Mouse (Mus musculus) heart, adult 2 months (tissue): ENCODE data around the gene Col18a1. TPM values are rescaled to one million over a fixed set of nuclear protein-coding genes. Genes with fewer than 3 reads are reported as not detected.

ENCODE experiments used
- DNase-seq, 2 experiments: peaks; one replicate each; pipeline ENCODE4 v3.0.0; 2021
- H3K27ac ChIP-seq: fragments of 200-600 bp; 2 replicates; pipeline ENCODE4 v1.8.1; 2022
- H3K27me3 ChIP-seq: fragments of 200-500 bp; 2 replicates; pipeline ENCODE4 v1.6.1; 2012; ENCODE audit warnings: mild to moderate bottlenecking, low read length, inconsistent platforms, mixed read lengths; ENCODE audit not compliant: control insufficient read depth, insufficient read depth
- H3K36me3 ChIP-seq: fragments of 200-500 bp; 2 replicates; pipeline ENCODE4 v1.6.1; 2012; ENCODE audit warnings: low read length, inconsistent platforms; ENCODE audit not compliant: control insufficient read depth, insufficient read depth
- H3K4me1 ChIP-seq: fragments of 200-500 bp; 2 replicates; pipeline ENCODE4 v1.6.1; 2011; ENCODE audit warnings: low read length; ENCODE audit not compliant: control insufficient read depth, insufficient read depth
- H3K4me3 ChIP-seq: fragments of 200-600 bp; 2 replicates; pipeline ENCODE4 v1.8.1; 2022
- H3K79me2 ChIP-seq: fragments of 200-500 bp; replicated peaks from 2 replicates; pipeline ENCODE4 v1.6.1; 2012; ENCODE audit warnings: mild to moderate bottlenecking, inconsistent platforms, low read length, moderate library complexity, mixed read lengths; ENCODE audit not compliant: control insufficient read depth, insufficient read depth
- H3K9ac ChIP-seq: fragments of 200-500 bp; 2 replicates; pipeline ENCODE4 v1.6.1; 2012; ENCODE audit warnings: low read depth, mild to moderate bottlenecking, control low read depth, inconsistent platforms, low read length, mixed read lengths
- CTCF ChIP-seq: fragments of 200-600 bp; IDR thresholded peaks from 2 replicates; pipeline ENCODE4 v1.8.1; 2022; ENCODE audit warnings: antibody characterized with exemption, mild to moderate bottlenecking, moderate library complexity
- EP300 ChIP-seq: fragments of 200-500 bp; IDR thresholded peaks from 2 replicates; pipeline ENCODE4 v1.6.1; 2011; ENCODE audit warnings: low read depth, low read length, control low read depth; ENCODE audit not compliant: insufficient read depth
- POLR2A ChIP-seq: fragments of 200-500 bp; IDR thresholded peaks from 2 replicates; pipeline ENCODE4 v1.6.1; 2011; ENCODE audit warnings: mild to moderate bottlenecking, low read depth, low read length, control low read depth; ENCODE audit not compliant: insufficient read depth
- WGBS: fragments of 180-500 bp; shearing (Covaris S2); methylation state at CpG from one replicate; pipeline ENCODE4 v1.1.7; 2018; 5-methylcytosine and 5-hydroxymethylcytosine counted together
- intact Hi-C: fragments of 180-260 bp; cut with DNase I; formaldehyde crosslinking; loops from one replicate; pipeline ENCODE4 v1.15.1; 2025
- polyA plus RNA-seq: library from polyadenylated mRNA; depleted of rRNA; stranded (reverse); fragments of >200 nt; gene quantifications from 2 replicates; pipeline ENCODE4 v1.2.3, GENCODE M21; 2012
- total RNA-seq, 2 experiments: library from RNA; stranded (reverse); gene quantifications; 2 replicates each; pipeline ENCODE4 v1.2.3; 2021

The Col18a1 gene
- total and polyA plus RNA-seq, 3 experiments: 9.3 to 13.1 (median 9.8) TPM

GRCm38 (mm10) chr10:77064659-77065058 lies 101.7 kb downstream of the Col18a1 start:
- DNase-seq: no peak
- H3K27me3 ChIP-seq: no peaks in the 10 kb centered on the region
- no peak overlapping the region for H3K9ac ChIP-seq
- H3K79me2 ChIP-seq: no peaks in the 10 kb centered on the region
- TF ChIP-seq CTCF: peak; percentile 36
- no peak for TF ChIP-seq POLR2A
- no peak for TF ChIP-seq EP300
- H3K4me1 ChIP-seq: no peaks in the 10 kb centered on the region
- intact Hi-C loops: no loop called here
- no peaks in the 10 kb centered on the region for H3K36me3 ChIP-seq
- no peak overlapping the region for H3K27ac ChIP-seq
- H3K4me3 ChIP-seq: no peak overlapping the region

GRCm38 (mm10) chr10:77064239-77064638 lies 102.1 kb downstream of the Col18a1 start:
- TF ChIP-seq CTCF: no peak
- TF ChIP-seq EP300: no peak
- TF ChIP-seq POLR2A: no peak
- Histone ChIP-seq H3K4me3 (no peak overlapping the region), H3K9ac (no peak overlapping the region), H3K36me3 (no peaks in the 10 kb centered on the region), H3K27me3 (no peaks in the 10 kb centered on the region), H3K4me1 (no peaks in the 10 kb centered on the region), H3K79me2 (no peaks in the 10 kb centered on the region), H3K27ac (no peak overlapping the region)
- no peak for DNase-seq
- intact Hi-C loops: no loop called here
- WGBS: 95% methylated on average over 3 of the region's 3 CpGs

GRCm38 (mm10) chr10:77062393-77063010 lies 103.8 kb downstream of the Col18a1 start:
- H3K4me1 ChIP-seq: no peaks in the 10 kb centered on the region
- TF ChIP-seq POLR2A (no peak), EP300 (no peak), CTCF (no peak)
- H3K27ac ChIP-seq: no peak overlapping the region
- H3K27me3 ChIP-seq: no peaks in the 10 kb centered on the region
- H3K9ac ChIP-seq: no peak overlapping the region
- peak in 1 of 2 experiments; percentile 14 for DNase-seq
- no peak overlapping the region for H3K4me3 ChIP-seq
- intact Hi-C loops: no loop called here
- WGBS: 61% methylated on average over 11 of the region's 11 CpGs
- H3K79me2 ChIP-seq: no peaks in the 10 kb centered on the region
- H3K36me3 ChIP-seq: no peaks in the 10 kb centered on the region

GRCm38 (mm10) chr10:77061426-77061825 lies 104.9 kb downstream of the Col18a1 start:
- no peaks in the 10 kb centered on the region for H3K27me3 ChIP-seq
- H3K4me3 ChIP-seq: no peak overlapping the region
- no peaks in the 10 kb centered on the region for H3K4me1 ChIP-seq
- intact Hi-C loops: no loop called here
- DNase-seq: no peak
- 46% methylated on average over 3 of the region's 3 CpGs for WGBS
- H3K9ac ChIP-seq: no peak overlapping the region
- H3K79me2 ChIP-seq: no peaks in the 10 kb centered on the region
- TF ChIP-seq POLR2A: no peak
- no peak for TF ChIP-seq CTCF
- no peak for TF ChIP-seq EP300
- no peaks in the 10 kb centered on the region for H3K36me3 ChIP-seq
- H3K27ac ChIP-seq: no peak overlapping the region

GRCm38 (mm10) chr10:77056768-77057167 lies 109.6 kb downstream of the Col18a1 start:
- TF ChIP-seq POLR2A (no peak), EP300 (no peak), CTCF (no peak)
- no peak overlapping the region for H3K4me3 ChIP-seq
- no peaks in the 10 kb centered on the region for H3K4me1 ChIP-seq
- H3K27me3 ChIP-seq: no peaks in the 10 kb centered on the region
- H3K36me3 ChIP-seq: no peaks in the 10 kb centered on the region
- no peak for DNase-seq
- no peak overlapping the region for H3K9ac ChIP-seq
- WGBS: 76% methylated on average over 10 of the region's 10 CpGs
- no peak overlapping the region for H3K27ac ChIP-seq
- intact Hi-C loops: no loop called here
- no peaks in the 10 kb centered on the region for H3K79me2 ChIP-seq

- no peak for DNase-seq
- no peaks in the 10 kb centered on the region for H3K27me3 ChIP-seq
- H3K4me1 ChIP-seq: no peaks in the 10 kb centered on the region
- H3K27ac ChIP-seq: no peak overlapping the region
- intact Hi-C loops: no loop called here
- no peaks in the 10 kb centered on the region for H3K79me2 ChIP-seq
- WGBS: 94% methylated on average over 3 of the region's 3 CpGs
- no peak overlapping the region for H3K9ac ChIP-seq
- H3K36me3 ChIP-seq: no peaks in the 10 kb centered on the region
- TF ChIP-seq EP300 (no peak), POLR2A (no peak), CTCF (no peak)
- H3K4me3 ChIP-seq: no peak overlapping the region
Measured at GRCm38 (mm10) chr10:77048606-77049005, 117.7 kb downstream of the Col18a1 start.

GRCm38 (mm10) chr10:77048196-77048595 lies 118.2 kb downstream of the Col18a1 start:
- Histone ChIP-seq H3K4me1 (no peaks in the 10 kb centered on the region), H3K79me2 (no peaks in the 10 kb centered on the region), H3K27ac (no peak overlapping the region), H3K27me3 (no peaks in the 10 kb centered on the region), H3K36me3 (no peaks in the 10 kb centered on the region), H3K4me3 (no peak overlapping the region), H3K9ac (no peak overlapping the region)
- no peak for DNase-seq
- WGBS: 69% methylated on average over 4 of the region's 4 CpGs
- intact Hi-C loops: no loop called here
- TF ChIP-seq EP300 (no peak), CTCF (no peak), POLR2A (no peak)
